Comparison of ENCODE assay signal across 8 mouse cellular contexts in genomic region chr13:37825646-37826280, GRCm38 (mm10). TPM values are rescaled to one million over a fixed set of nuclear protein-coding genes. Genes with fewer than 3 reads are reported as not detected.
DNase-seq lines count a peak whose midpoint lies in the region; ATAC-seq and TF ChIP-seq lines count a peak whose summit lies in the region.

No protein-coding gene starts in this region.

- H3K4me1 ChIP-seq in heart, adult 2 months (ENCODE audit: control insufficient read depth, insufficient read depth, low read length), result peaks cover 3% of the 10 kb centered on the region
- H3K4me1 ChIP-seq in liver, embryonic 15.5 days (replicated peaks), result peaks cover 64% of the 10 kb centered on the region
- peaks cover 26% of the 10 kb centered on the region for H3K4me1 ChIP-seq in stomach, embryonic 16.5 days (ENCODE audit: control insufficient read depth, insufficient read depth, low read length)

- DNase-seq in layer of hippocampus, adult 18-20 months (ENCODE audit: low spot score in 2 of 2), result peak; percentile 43 to 55
- no peak for DNase-seq in layer of hippocampus, postnatal 25 days (ENCODE audit: extremely low spot score in 1 of 2, low spot score in 1 of 2)
- peak; percentile 83 for DNase-seq in embryo, embryonic 9.5 days (ENCODE audit: extremely low spot score)
- peak; percentile 77 to 83 for DNase-seq in heart, adult 2 months
- peak; percentile 66 for DNase-seq in kidney, adult 11 months
- peak; percentile 45 to 65 for DNase-seq in natural killer cell, adult 2 months (ENCODE audit: low spot score in 2 of 2)

- peaks cover 4% of the 10 kb centered on the region for H3K36me3 ChIP-seq in heart, adult 2 months (ENCODE audit: control insufficient read depth, insufficient read depth, low read length)
- no peaks in the 10 kb centered on the region for H3K36me3 ChIP-seq in liver, embryonic 15.5 days (replicated peaks)
- H3K36me3 ChIP-seq in stomach, embryonic 16.5 days (ENCODE audit: control insufficient read depth, insufficient read depth, low read length), result no peaks in the 10 kb centered on the region

- no peak for TF ChIP-seq EP300 in heart, adult 2 months (IDR thresholded peaks at IDR 0.05; ENCODE audit: insufficient read depth, low read depth, low read length)

- peak overlapping the region; percentile 88 for H3K9ac ChIP-seq in heart, adult 2 months (ENCODE audit: low read depth, low read length)
- peak overlapping the region; percentile 66 for H3K9ac ChIP-seq in liver, embryonic 15.5 days
- peak overlapping the region; percentile 94 for H3K9ac ChIP-seq in stomach, embryonic 16.5 days (ENCODE audit: low read length)

- H3K27me3 ChIP-seq in heart, adult 2 months (ENCODE audit: control insufficient read depth, insufficient read depth, low read length), result no peaks in the 10 kb centered on the region
- no peaks in the 10 kb centered on the region for H3K27me3 ChIP-seq in liver, embryonic 15.5 days
- no peaks in the 10 kb centered on the region for H3K27me3 ChIP-seq in stomach, embryonic 16.5 days (ENCODE audit: control insufficient read depth, insufficient read depth, low read length)

- TF ChIP-seq CTCF in heart, adult 2 months (IDR thresholded peaks at IDR 0.05), result no peak

- intact Hi-C loops in heart, adult 2 months (cut with DNase I), result loop anchor here (1.0 to 10.0 kb wide), 6 partner anchors 47 to 368 kb away; partner anchors contain the start of gene Rreb1

- peaks cover 3% of the 10 kb centered on the region for H3K79me2 ChIP-seq in heart, adult 2 months (replicated peaks; ENCODE audit: control insufficient read depth, insufficient read depth, low read length)

- ATAC-seq in liver, embryonic 15.5 days (ENCODE audit: insufficient read depth), result peak; percentile 68
- ATAC-seq in stomach, embryonic 16.5 days (ENCODE audit: insufficient read depth, low FRiP score), result peak; percentile 68; the same call in 1 of the 2 replicates

- no peaks in the 10 kb centered on the region for H3K9me3 ChIP-seq in liver, embryonic 15.5 days (replicated peaks)
- no peaks in the 10 kb centered on the region for H3K9me3 ChIP-seq in stomach, embryonic 16.5 days (replicated peaks; ENCODE audit: control insufficient read depth, low read length)

- 1% methylated on average over 41 of the region's 43 CpGs for WGBS in heart, adult 2 months
- under 1% methylated on average over 43 of the region's 43 CpGs for WGBS in liver, embryonic 15.5 days (ENCODE audit: insufficient replicate concordance)
- under 1% methylated on average over 41 of the region's 43 CpGs for WGBS in stomach, embryonic 16.5 days

- TF ChIP-seq POLR2A in heart, adult 2 months (IDR thresholded peaks at IDR 0.05; ENCODE audit: insufficient read depth, low read depth, low read length), result peak; percentile 61; the same call in 1 of the 2 replicates

- peak overlapping the region; percentile 100 for H3K4me2 ChIP-seq in liver, embryonic 15.5 days
- H3K4me2 ChIP-seq in stomach, embryonic 16.5 days (ENCODE audit: low read depth, low read length), result peak overlapping the region; percentile 99

- H3K27ac ChIP-seq in heart, adult 2 months, result peak overlapping the region; percentile 99
- peak overlapping the region; percentile 85 for H3K27ac ChIP-seq in liver, embryonic 15.5 days (replicated peaks)
- H3K27ac ChIP-seq in stomach, embryonic 16.5 days (ENCODE audit: low read length), result peak overlapping the region; percentile 97

- peak overlapping the region; percentile 65 for H3K4me3 ChIP-seq in heart, adult 2 months
- H3K4me3 ChIP-seq in liver, embryonic 15.5 days (replicated peaks), result peak overlapping the region; percentile 86
- H3K4me3 ChIP-seq in stomach, embryonic 16.5 days (replicated peaks; ENCODE audit: low read length), result peak overlapping the region; percentile 83

RNA-seq across cellular contexts. Expression of gene Rreb1, which starts 47.6 kb away (rescaled TPM):
- 10 to 100 TPM; 75.1 to 85.3 TPM for total RNA-seq in layer of hippocampus, adult 18-20 months (2021)
- total RNA-seq in layer of hippocampus, postnatal 25 days (2021), result 10 to 100 TPM; 41.9 to 61.8 TPM
- 10 to 100 TPM; 34.3 to 57.5 TPM for total RNA-seq in heart, adult 2 months (2021)
- polyA plus RNA-seq in heart, adult 2 months (2012; rRNA removed), result 12.8 and 16.4 TPM in 2 replicates
- 5.0 and 5.4 TPM in 2 replicates for polyA plus RNA-seq in liver, embryonic 15.5 days (2015; fragmentation: Nextera tagmentation; extraction: Ambion mirVana)
- 13.5 and 14.1 TPM in 2 replicates for polyA plus RNA-seq in stomach, embryonic 16.5 days (2015; fragmentation: Nextera tagmentation; extraction: Ambion mirVana)

Comparison
In these comparisons a context has a peak if more than half of its experiments do, and no peak if none do; other contexts are left out.
1. DNase-seq: peak in layer of hippocampus, adult 18-20 months (2 of 2), embryo, embryonic 9.5 days (single experiment), heart, adult 2 months (2 of 2), kidney, adult 11 months (single experiment) and natural killer cell, adult 2 months (2 of 2); none in layer of hippocampus, postnatal 25 days (0 of 2).
2. Peak in every context shown above with its lines, with median percentiles within 50 percentile points of each other: H3K27ac ChIP-seq, H3K4me3 ChIP-seq and H3K9ac ChIP-seq.